Mouse (Mus musculus): Measurements from ENCODE around the gene Ntng1.

Ntng1 gene

DNA sequence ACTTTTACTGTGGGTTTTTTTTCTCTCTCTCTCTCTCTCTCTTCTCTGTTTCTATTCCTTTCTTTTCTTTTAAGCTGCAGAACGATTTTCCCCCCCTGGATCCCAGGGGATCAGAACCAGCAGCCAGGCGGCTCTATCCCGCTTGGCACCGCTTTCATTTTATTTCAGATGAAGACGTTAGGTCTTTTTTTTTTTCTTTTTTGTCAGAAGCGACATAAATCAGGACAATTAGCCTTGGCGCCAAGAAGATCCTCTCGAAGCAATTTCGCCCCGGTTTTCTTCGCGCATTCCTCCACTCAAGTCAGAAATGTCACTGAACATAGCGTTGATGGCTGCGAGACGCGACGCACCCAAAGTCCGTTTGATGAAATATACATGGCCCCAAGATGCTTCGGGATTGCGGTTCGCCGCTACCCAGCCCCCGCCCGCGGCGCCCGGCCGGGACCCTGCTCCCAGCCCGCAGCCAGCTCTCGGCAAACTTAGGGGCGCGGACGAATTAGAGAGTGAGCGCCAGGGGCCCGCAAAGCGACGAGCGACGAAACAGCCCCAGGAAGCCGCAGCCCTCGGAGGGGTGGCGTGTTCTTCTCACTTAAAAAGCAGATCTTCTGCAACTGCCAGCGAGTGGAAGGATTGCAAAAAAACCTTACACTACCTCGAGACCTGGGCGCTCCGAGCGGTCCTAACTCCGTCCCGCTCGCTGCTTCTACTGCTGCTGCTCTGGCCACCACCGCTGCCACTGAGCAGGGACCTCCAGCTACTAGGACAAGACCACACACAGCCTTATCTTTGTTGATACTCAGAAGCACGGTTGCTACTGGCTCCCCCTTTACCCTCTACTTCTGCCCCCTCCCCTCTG, at the start of gene Ntng1:
Gene Ntng1 (minus strand): TSS at position 806 of the 856 bp plus-strand sequence.
- DNase-seq (ENCODE audit: low spot score), result no peak

DNA sequence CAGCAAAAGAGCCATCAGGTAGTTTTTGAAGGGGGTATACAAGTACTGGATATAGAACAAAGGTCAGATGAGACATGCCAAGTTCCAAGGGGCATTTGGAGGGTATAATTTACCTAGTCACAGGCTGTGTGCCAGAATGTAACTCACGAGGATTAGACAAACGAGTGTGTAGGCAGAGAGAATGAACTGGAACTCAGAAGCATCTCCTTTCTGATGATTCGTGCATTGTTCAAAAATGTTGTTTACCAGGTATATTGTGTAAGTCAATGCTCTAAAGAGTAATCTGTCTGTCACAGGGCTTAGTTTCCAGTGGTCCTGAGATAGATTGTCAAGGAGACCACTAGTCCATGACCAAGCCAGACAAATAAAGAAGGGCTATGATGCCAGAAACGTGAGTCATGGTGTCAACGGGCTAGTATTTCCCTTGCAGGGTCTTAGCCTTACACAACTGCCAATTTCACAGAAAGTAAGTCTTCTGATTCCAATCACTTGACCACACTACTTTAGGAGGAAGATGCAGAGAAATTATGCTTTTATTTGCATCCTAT, 43.7 kb upstream of the Ntng1 start:
- no peak for DNase-seq (ENCODE audit: low spot score)

DNA sequence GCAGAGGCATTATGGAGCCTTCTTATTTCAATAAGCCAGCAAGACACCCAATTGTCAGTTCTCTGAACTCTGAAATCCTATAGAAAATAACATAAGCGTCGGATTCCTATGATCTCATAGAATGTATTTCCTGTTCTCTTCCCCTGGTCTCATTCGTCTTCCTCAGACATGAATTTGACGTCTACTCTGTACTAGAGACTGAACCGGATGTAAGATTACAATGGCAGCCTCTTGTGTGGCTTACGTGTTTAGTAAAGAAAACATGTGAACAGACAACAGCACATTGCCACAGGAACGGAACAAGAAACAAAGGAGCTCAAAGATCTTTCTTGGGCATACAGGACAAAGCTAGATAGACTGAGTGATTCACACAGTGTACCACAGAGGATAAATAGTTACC, 5.3 kb upstream of the Ntng1 start:
- DNase-seq (ENCODE audit: low spot score), result no peak

DNA sequence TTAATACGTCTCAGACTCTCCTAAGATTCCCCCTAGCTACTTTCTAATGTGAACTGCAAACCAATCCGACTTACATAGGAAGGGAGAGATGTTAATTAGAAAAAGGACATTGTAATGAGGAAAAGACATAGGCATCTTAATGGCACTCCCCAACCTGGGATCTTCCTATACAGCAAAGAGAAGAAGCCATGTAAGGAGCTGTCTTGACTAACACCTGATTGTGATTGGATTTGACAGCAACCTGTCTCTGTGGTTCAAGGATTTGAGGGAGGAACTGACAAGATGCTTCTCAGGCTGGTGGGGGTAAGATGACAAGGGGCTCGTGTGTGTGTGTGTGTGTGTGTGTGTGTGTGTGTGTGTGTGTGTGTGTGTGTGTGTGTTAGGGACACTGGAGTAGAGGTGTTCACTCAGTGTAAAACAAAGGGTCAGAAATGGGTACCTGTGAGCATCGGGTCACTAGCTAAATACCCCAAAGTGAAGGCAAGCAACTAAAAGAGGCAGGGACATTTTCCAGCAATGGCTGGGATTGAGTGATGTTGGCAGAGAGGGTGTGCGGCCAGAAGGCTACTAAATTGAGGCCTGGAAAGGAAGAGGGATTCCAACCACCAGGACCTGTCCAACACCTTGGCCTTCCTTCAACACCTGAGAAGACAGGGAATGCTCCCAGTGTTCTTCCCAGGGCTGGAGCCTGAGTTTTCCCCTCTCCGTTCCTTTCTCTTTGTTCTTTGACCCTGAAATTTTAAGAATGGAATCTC, 667 bp upstream of the Ntng1 start:
- DNase-seq (ENCODE audit: low spot score), result no peak

DNA sequence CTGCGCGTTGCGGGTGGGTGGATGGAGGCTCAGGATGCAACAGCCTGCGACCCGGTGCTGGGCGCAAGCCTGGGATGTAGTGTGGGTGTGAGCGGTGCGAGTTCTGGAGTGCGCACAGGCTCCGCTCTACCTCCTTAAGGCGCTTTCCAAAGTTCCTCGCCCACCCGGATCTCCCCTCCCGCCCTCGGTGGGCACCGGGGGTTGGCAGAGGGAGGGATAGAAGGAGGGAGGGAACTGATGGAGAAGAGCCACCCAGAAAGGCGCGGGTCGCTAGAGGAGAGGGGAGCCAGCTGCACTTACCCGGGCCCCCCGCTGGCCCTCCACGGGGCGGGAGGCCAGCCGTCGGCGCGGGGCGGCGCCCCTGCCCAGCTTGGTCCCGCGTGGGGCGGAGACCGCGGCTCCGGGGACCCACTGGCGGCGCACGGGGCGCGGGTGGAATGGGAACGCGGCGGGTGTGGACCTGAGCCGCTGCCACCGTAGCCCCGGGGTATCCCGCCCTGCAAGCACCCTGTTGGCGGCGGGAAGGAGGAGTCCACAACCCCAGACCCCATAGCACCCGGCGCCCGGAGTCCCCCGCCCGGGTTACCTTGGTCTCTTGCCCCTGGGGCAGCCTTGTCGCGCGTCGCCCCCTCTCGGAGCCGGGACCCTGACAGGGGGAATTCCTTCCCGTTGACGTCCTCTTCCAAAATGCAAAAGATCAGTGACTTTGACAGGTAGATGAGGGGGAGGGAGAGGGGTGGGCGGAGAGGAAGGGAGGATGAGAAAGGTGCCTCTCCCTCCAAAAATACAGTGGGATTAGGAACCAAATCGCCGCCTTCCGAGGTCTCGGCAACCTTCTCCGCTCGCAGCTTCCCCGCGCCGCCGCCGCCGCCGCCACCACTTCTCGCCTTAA, 1.3 kb downstream of the Ntng1 start:
- no peak for DNase-seq (ENCODE audit: low spot score)

DNA sequence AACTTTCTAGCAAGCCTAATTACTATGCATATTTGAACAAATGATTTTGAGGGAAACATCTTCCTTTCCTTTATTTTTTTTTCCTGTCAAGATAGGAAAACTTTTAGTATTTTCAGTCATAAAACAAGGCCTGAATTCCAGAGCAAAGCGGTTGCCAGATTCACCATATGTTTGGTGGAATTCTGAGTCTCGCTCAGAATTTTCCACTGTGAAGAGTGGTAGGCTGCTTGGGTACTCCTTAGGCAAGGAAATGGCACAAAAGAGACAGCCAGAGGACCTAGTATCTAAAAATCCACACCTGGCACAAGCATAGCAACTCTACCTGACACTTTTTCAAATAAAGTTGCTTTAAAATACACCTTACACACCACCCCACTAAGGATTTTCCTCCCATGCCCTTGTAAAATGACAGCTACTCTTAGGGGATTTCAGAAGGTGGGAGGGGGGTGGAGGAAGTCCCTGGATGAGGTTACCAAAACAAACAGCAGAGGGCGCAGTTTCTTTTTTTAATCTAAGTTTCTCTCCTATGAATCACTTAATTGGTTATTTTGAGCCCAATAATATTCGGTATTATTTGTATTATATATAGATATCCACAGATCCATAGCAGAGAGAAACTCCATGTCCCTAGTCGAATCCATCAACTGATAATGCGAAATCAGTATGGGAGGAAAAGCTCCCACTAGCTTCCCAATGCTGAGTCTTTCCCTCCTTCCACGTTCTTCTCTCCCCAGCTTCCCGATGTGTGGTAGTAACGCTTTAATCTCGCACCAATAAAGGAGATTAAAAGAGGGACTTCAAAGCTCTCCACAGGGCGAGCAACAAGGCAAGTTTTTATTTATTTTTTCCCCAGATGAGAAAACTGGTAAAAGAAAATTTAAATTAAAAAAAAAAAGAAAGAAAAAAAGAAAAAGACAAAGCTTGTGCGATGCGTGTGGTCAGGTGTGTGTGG, 2.2 kb downstream of the Ntng1 start:
- no peak for DNase-seq (ENCODE audit: low spot score)

DNA sequence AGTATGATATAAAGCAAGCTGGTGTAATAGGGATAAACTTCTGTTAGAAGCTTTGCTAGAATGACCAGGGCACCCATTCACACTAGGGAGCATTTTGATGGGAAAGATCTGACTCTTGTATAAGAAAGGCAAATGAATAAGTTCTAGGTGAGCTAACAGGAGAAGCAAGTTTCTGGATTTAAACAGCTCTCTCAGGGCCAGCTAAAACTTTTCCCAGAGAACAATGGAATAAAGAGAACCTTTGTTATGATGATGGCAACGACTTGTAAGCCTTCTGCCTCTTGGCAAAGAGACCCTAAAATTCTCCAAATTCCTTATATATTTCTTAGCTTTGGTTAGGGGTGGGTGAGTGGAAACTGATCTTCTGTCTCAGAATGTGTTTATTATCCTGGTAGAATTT, 7.7 kb downstream of the Ntng1 start:
- no peak for DNase-seq (ENCODE audit: low spot score)

DNA sequence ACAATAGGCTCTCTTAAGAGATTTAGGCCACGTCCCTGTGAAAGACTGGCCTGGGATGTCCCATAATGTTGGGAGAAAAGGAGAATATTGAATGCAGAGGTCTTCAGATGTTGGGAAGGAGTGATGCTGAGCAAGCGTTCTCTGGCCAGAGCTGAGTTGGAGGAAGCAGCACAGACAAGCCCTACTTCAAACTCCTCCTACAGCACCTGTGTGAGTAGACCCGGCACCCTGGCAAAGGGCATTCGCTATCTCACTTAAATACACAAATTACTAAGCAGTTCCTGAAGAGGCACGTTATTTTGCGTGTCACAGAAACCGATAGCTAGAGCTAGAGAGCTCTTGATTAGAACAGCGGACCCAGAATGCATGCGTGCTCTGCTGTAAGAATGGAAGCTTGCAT, 10.7 kb downstream of the Ntng1 start:
- DNase-seq (ENCODE audit: low spot score), result no peak

DNA sequence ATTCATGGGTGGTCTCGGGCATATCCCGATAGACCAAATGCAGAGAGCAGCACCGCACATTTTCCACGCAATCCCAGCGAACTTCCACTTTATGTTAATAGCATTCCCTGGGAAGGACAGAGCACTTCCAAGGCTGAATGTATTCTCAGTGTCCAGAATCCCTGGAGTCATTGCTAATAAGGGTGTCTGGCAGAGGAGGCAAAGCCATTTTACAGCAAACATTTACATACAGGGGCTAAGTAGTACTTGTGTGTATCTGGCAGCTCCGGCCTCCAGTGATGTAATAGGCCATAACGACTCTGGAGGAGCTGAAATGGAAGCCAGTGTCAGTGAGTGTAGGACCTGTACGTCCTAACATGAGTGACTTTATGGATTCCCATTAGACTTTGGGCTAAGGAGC, 11.5 kb downstream of the Ntng1 start:
- no peak for DNase-seq (ENCODE audit: low spot score)

DNA sequence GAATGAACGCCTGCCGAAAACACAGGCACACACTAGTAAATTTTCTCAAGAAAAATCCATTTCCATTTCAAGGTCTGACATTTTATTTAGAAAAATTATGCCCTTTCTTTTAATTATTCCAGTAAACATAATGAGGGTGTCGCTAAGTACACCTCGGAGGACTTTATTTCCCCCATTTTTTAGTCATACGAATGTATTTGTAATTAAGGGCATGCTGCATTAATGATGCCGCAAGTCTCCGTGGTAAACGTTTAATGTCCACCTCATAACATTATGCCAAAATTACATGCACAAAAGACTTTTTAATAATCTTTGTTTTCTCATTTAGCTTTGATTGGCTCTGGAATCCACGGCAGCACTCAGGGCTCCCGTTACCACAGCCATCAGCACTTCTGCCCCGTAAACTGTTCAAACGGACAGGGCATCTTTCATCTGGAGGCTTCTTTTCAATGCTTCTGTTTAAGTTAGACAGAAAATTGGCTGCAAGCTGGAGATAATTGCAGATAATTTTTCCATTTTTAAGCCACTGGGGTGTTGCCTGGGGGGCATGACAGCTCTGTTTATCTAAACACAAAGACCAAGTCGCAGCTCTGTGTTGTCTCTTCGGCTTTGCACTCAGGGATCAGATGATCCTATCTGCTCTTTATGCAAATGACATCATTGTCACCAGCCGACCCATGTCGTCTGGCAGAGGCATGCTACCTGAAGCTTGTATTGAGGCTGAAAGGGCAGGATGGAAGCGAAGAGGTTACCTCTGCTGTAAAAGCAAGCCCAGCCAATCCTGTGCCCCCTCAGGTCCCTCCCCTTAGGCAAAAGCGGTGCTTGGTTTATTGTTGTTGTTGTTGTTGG, 12.5 kb downstream of the Ntng1 start:
- no peak for DNase-seq (ENCODE audit: low spot score)

DNA sequence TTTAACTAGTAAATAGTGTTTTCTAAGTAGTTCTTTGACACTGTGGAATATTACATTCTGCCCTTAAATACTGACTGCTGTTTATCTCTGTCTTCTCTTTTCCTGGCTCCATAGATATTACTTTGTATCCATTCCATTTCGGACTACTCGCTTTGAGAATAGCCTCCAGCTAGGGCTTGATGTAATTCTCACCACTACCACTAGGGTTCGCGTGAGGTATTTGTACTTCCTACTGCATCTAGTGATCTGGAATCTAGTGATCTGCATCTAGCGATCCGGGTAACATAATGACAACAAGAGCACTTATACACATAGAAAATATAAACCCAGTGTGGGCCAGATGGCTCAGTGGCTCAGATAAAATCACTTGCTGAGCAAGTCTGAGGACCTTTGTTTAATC, 14.2 kb downstream of the Ntng1 start:
- DNase-seq (ENCODE audit: low spot score), result no peak

DNA sequence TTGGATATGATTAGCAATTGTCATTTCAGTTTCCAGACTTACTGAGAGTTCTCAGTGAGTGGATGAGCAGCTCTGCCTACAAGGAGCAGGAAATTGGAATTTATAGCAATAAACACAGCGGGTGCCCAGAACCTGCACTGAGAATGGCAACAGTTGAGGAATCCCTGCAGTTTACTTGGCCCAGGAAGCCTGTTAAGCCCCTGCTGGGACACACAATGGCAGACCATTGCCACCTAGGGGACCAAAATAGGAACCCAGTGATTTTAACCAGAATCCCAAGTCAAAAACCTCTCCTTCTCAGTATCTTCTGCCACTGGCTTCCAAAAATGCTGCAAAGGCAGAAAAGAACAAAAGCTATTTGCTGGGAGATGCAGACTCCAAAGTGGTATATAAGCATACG, 37.8 kb downstream of the Ntng1 start:
- DNase-seq (ENCODE audit: low spot score), result no peak

DNA sequence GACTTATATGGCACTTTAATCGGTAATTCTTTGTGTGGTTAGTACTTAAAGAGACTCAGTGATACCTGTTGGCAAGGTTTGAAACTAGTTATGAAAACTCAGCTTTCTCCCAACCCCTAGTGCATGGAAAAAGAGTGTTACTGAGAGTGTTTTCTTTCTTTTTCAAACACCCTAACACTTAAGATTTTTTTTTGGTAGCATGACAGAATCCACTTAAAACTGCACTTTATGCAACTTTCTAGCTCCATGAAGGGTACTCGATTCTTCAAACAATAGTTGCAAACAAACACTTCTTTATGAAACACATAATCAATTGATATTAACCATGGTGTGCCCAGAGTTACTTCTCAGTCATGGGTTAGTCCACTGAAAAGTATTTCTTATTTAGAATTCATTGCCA, 49.4 kb downstream of the Ntng1 start:
- DNase-seq (ENCODE audit: low spot score), result no peak

DNA sequence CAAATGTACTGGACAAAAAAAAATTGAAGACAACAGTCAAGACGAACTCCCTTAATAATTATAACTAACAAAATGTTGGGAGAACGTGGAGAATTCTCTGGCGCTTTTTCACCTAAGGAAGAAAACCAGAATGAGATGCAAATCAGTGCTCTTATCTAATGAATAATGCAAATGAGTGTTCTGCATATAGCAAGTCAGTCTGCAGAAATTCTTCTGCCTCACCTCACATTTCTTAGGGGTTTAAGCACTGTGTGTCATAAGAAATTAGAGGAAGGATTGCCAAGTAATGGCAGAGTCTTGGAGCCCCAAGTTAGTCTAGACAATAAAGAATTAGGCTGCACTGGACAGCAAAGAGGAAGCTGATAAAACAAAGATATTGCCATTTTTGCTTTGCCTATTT, 49.8 kb downstream of the Ntng1 start:
- DNase-seq (ENCODE audit: low spot score), result no peak

DNA sequence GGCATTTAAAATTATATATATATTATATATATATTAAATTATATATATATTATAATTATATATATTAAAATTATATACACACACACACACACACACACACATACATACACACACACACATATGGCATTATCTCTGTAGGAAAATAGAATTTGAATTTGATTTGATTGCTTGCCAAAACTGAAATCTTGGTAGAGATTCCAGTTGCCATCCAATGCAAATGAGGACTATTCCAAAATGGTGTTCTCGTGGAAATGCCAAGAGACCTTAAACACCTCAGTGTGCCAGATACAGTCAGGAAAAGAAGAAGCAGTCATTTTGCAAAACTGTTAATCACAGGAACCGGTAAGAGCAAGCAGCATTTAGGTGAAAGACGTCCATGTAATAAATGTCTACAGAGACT, 51.3 kb downstream of the Ntng1 start:
- DNase-seq (ENCODE audit: low spot score), result no peak

DNA sequence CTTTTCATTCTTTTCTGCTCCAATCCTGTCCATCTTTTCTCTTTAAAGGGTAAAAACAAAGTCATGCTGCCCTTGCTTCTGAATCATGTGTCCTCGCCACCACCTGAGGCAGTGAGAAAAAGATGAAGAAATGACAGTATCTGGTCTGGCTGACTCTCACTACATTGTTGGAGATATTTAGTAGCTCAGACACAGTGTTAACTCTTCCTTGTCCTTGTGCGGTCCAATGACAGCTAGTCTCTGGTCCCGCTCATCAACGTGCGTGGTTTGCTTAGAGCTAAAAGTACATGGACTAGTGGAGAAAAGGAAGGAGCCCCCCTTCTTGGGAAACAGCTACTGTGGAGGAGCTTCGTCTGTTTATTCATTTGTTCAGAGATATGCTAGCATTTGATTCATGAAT, 56.6 kb downstream of the Ntng1 start:
- DNase-seq (ENCODE audit: low spot score), result no peak

DNA sequence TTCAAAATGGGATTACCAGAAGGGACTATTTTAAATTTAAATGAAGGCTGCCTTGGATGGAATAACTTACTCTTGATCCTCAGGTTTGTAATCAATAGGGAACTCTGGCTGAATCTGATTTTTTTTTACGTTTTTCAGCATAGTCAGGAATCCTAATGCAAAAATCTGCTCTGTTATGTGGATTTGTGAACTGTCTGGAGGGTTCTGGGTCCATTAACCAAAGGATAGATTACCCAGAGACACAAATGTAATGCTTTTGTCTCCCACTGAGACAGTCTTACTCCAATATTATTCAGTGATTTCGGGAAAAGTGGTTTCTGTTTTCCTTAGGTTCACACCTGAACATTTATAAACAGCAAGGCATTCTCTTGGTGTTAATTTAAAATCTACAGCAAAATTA, 58.5 kb downstream of the Ntng1 start:
- no peak for DNase-seq (ENCODE audit: low spot score)

DNA sequence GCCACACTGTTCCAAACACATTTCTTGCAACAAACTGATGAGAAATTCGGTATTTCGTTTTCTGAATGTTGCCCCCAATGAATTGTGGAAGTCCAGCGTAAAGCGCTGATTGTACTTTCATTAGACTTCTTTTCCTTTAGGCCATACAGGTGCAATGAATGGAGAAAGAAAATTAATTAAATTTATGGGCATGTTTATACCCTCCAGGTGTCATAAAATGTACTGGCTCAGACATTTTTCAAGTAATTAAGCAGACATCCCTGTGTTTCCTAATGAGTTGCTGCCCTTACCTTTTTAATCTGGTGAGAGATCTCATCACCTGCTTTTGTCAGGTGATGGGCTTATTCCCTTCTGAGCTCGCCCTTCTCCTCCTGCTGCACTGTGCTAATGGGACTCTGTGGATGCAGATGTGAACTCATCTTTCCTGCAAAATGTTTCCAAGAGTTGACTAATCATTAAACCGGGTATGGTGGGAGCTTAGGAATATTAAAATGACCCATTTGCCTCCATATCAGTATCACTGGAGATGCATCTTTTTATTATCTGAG, 79.0 kb downstream of the Ntng1 start:
- no peak for DNase-seq (ENCODE audit: low spot score)

DNA sequence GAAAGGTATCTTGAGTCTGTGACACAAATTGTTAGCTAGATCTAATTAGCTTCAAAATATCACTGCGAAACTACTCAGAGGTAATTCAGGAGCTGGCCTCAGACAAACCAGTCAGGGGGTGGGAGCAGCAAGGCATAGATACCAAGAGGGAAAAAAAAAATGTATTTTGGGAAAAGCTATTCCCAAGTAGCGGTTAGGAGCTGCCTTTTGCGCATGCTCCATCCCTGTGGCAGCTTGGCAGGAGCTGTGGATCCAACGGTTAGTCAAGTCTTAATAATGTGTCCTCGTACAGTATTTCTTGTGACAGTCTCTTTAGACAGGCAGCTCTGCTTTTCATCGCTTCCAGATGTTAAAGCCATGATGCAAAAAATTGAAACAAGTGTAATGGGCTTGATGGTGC, 87.9 kb downstream of the Ntng1 start:
- no peak for DNase-seq (ENCODE audit: low spot score)

DNA sequence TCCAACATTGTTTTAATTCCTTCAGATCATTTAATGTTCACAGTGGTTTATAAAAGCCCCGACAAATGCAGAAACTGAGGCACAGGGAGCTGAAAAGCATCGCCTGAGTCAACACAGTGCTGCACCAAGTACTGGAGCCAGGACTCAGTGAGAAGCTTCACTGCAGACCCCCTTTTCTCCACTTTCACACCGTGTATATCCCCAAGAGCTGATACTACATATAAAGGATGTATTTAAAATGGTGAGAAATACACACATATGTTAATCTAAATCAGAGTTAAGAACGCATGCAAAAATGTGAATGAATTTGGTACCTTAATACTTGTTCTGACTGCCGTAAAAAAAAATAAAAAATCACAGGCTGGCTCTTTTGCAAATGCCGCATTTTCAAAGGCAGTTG, 88.4 kb downstream of the Ntng1 start:
- DNase-seq (ENCODE audit: low spot score), result no peak

Data from spleen, adult 12 weeks (tissue).